Mouse (Mus musculus) olfactory bulb, adult 2 months (tissue): Measurements from ENCODE around the gene Cyp2s1. TPM values are rescaled to one million over a fixed set of nuclear protein-coding genes. Genes with fewer than 3 reads are reported as not detected.

Source experiments
- H3K27ac ChIP-seq: fragments of 200-500 bp; 2 replicates; pipeline ENCODE4 v1.5.1; 2012; ENCODE audit warnings: low read depth, low read length; ENCODE audit not compliant: insufficient read depth
- H3K4me1 ChIP-seq: fragments of 200-500 bp; 2 replicates; pipeline ENCODE4 v1.6.1; 2012; ENCODE audit warnings: low read length; ENCODE audit not compliant: control insufficient read depth, insufficient read depth
- H3K4me3 ChIP-seq: fragments of 200-500 bp; 2 replicates; pipeline ENCODE4 v1.5.1; 2012; ENCODE audit warnings: mild to moderate bottlenecking, low read depth, low read length, moderate library complexity; ENCODE audit not compliant: insufficient read depth
- CTCF ChIP-seq: fragments of 200-500 bp; IDR thresholded peaks from 2 replicates; pipeline ENCODE4 v1.5.1; 2012; ENCODE audit warnings: low read depth, mild to moderate bottlenecking, low read length, moderate library complexity; ENCODE audit not compliant: insufficient read depth
- POLR2A ChIP-seq: fragments of 200-500 bp; IDR thresholded peaks from 2 replicates; pipeline ENCODE4 v1.6.1; 2012; ENCODE audit warnings: mild to moderate bottlenecking, low read depth, low read length, moderate library complexity; ENCODE audit not compliant: insufficient read depth
- WGBS: fragments of 180-500 bp; shearing (Covaris S2); methylation state at CpG from one replicate; pipeline ENCODE4 v1.1.7; 2018; 5-methylcytosine and 5-hydroxymethylcytosine counted together
- polyA plus RNA-seq: library from polyadenylated mRNA; stranded (reverse); fragments of >200 nt; gene quantifications from 2 replicates; pipeline ENCODE4 v1.2.4, GENCODE M21; 2012; ENCODE audit warnings: low replicate concordance; ENCODE audit not compliant: missing spikeins, insufficient read depth, insufficient read length

Cyp2s1 gene
- polyA plus RNA-seq, 1 experiment: not detected

GRCm38 (mm10) chr7:25768229-25768628 is 48.5 kb downstream of the Cyp2s1 start:
- 97% methylated on average over 5 of the region's 5 CpGs for WGBS
- TF ChIP-seq POLR2A: no peak
- TF ChIP-seq CTCF: no peak
- H3K4me3 ChIP-seq: no peak overlapping the region
- H3K27ac ChIP-seq: no peak overlapping the region
- H3K4me1 ChIP-seq: peaks cover 3% of the 10 kb centered on the region; the same call in 1 of the 2 replicates

- TF ChIP-seq POLR2A: no peak
- TF ChIP-seq CTCF: no peak
- Histone ChIP-seq H3K4me1 (peaks cover 3% of the 10 kb centered on the region; the same call in 1 of the 2 replicates), H3K27ac (no peak overlapping the region), H3K4me3 (no peak overlapping the region)
- 88% methylated on average over 6 of the region's 6 CpGs for WGBS
Measured at GRCm38 (mm10) chr7:25766108-25766507, 50.6 kb downstream of the Cyp2s1 start.

- Histone ChIP-seq H3K27ac (no peak overlapping the region), H3K4me1 (peaks cover 3% of the 10 kb centered on the region; the same call in 1 of the 2 replicates), H3K4me3 (no peak overlapping the region)
- 79% methylated on average over 5 of the region's 5 CpGs for WGBS
- no peak for TF ChIP-seq POLR2A
- TF ChIP-seq CTCF: no peak
Measured at GRCm38 (mm10) chr7:25764221-25764620, 52.5 kb downstream of the Cyp2s1 start.

GRCm38 (mm10) chr7:25763678-25764077 is 53.0 kb downstream of the Cyp2s1 start:
- Histone ChIP-seq H3K4me1 (peaks cover 3% of the 10 kb centered on the region; the same call in 1 of the 2 replicates), H3K27ac (no peak overlapping the region), H3K4me3 (no peak overlapping the region)
- TF ChIP-seq POLR2A: no peak
- TF ChIP-seq CTCF: no peak
- whole genome bisulfite sequencing: 82% methylated on average over 11 of the region's 11 CpGs

GRCm38 (mm10) chr7:25761354-25761753 is 55.4 kb downstream of the Cyp2s1 start:
- no peak for TF ChIP-seq POLR2A
- TF ChIP-seq CTCF: no peak
- H3K4me1 ChIP-seq: no peaks in the 10 kb centered on the region
- WGBS: 47% methylated on average over 10 of the region's 10 CpGs
- H3K4me3 ChIP-seq: no peak overlapping the region
- H3K27ac ChIP-seq: no peak overlapping the region

- peak overlapping the region; percentile 76 for H3K27ac ChIP-seq
- 0 out of 2 replicates have a peak, but pooled peaks cover 3% of the 10 kb centered on the region for H3K4me1 ChIP-seq
- under 1% methylated on average over 18 of the region's 18 CpGs for WGBS
- H3K4me3 ChIP-seq: peak overlapping the region; percentile 44
- TF ChIP-seq CTCF: peak; percentile 80
- no peak for TF ChIP-seq POLR2A
Measured at GRCm38 (mm10) chr7:25756011-25756410, 60.7 kb downstream of the Cyp2s1 start.

- under 1% methylated on average over 15 of the region's 15 CpGs for WGBS
- TF ChIP-seq CTCF (no peak), POLR2A (no peak)
- H3K4me3 ChIP-seq: peak overlapping the region; percentile 44
- 0 out of 2 replicates have a peak, but pooled peaks cover 3% of the 10 kb centered on the region for H3K4me1 ChIP-seq
- H3K27ac ChIP-seq: peak overlapping the region; percentile 76
Measured at GRCm38 (mm10) chr7:25755468-25755833, 61.3 kb downstream of the Cyp2s1 start.

- under 1% methylated on average over 55 of the region's 55 CpGs for WGBS
- H3K27ac ChIP-seq: peak within 1 kb of the TSS; percentile 87
- no peak; the same call in 1 of the 2 replicates for TF ChIP-seq POLR2A
- peak; percentile 49; the same call in 1 of the 2 replicates for TF ChIP-seq CTCF
Measured at GRCm38 (mm10) chr7:25754738-25755467, 61.8 kb downstream of the Cyp2s1 start, which contains the start of gene Hnrnpul1. Gene Hnrnpul1, minus strand, starts transcription at chr7:25754757.

GRCm38 (mm10) chr7:25754439-25754737 is 62.3 kb downstream of the Cyp2s1 start:
- TF ChIP-seq CTCF: 0 out of 2 replicates have a peak, but pooled peaks have one; percentile 16
- peak; percentile 29 for TF ChIP-seq POLR2A
- WGBS: under 1% methylated on average over 30 of the region's 30 CpGs
- Histone ChIP-seq H3K4me3 (peak overlapping the region; percentile 81), H3K27ac (peak overlapping the region; percentile 87), H3K4me1 (0 out of 2 replicates have a peak, but pooled peaks cover 3% of the 10 kb centered on the region)

More at GRCm38 (mm10) chr7:25754738-25755467, 61.8 kb downstream of the Cyp2s1 start, which contains the start of gene Hnrnpul1:
- Histone ChIP-seq H3K4me1 (0 out of 2 replicates have a peak, but pooled peaks cover 3% of the 10 kb centered on the region), H3K4me3 (peak within 1 kb of the TSS; percentile 81)
